Mouse (Mus musculus) urinary bladder, postnatal 36 days (tissue): Measurements from ENCODE around the gene Nacc1.
"Not testable (repeated sequence)": the region's sequence is repeated elsewhere in the genome, so short reads cannot be mapped to it uniquely, and the experiment has no call there.

Experiments
- DNase-seq, 2 experiments: peaks; one replicate each; pipeline ENCODE4 v3.0.0; 2022; ENCODE audit warnings: low spot score in 2 of 2, mixed read lengths in 1 of 2

Nacc1 gene

DNA sequence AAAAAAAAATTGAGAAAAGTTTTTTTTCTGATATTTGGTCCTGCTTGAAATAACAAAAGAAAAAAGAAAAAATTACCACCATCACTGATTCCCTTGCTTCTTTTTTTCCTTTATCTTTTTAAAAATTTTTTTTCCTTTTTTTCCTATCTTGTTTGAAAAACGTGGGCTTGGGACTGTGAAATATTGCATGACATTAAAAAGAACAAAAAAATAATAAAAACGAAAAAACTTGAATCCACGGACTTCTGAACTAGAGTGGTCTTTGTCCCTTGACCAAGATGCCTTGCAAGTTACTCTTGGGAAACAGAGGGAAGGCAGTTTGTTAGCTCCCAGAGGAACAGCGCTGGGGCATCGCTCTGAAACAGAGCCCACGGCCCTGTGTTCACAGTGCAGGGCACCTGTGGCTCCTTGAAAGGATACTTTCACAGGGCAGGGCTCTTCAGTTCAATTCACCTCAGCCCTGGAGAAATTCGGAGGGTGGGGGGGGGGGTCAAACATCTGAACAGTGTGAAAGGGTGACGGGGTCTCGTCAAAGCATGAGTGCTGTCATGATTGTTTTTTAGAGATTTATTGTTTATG, 47.6 kb downstream of the Nacc1 start:
- DNase-seq, result no peak

GRCm38 (mm10) chr8:84639162-84640009, 48.3 kb downstream of the Nacc1 start:
- peak; percentile 89 to 92 for DNase-seq

DNA sequence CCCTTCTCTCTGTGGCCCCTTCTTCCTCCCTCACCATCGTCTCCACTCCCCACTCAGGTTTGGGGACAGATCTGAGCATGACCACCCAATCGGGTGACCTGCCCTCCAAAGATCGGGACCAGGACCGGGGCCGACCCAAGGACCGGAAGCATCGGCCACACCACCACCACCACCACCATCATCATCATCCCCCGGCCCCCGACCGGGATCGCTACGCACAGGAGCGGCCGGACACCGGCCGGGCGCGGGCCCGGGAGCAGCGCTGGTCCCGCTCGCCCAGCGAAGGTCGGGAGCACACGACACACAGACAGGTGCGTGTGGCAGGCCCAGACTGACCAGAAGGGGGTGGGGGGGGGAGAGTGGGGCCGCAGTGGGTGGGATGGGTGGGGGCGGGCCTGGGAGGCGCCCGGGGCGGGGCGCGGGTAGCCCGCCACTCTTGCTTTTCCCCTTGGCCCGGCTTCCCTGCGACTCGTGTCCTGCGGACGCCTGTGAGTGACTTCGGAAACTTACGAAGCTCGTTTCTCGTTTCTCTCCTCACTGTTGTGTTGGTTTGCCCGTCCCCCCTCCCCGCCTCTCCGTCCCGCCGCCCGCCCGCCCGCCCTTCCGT, 49.0 kb downstream of the Nacc1 start:
- DNase-seq, result no peak

DNA sequence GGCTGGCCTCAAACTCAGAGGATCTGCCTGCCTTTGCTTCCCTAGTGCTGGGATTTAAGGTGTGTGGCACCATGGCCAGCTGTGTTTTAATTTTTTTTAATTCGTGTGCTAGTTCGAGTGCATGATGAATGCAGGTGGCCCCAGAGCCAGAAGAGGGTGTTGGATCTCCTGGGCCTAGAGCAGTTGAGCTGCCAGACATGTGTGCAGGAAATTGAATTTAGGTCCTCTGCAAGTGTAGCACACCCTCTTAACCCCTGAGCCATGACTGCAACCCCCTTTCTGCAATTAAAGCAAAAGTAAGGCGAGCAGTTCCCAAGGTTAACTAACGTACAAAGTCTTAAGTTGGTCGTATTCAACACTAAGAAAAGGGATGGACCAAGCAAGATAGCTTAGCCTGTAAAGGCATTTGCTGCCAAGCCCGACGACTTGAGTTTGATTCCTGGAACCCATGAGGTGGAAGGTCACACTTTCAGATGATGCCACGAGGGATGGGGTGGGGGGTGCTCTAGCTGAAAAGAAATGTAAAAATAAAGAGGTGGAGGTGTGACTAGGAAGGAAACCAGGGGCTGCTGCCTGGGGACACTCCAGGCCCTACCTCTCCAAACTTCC, 49.6 kb downstream of the Nacc1 start:
- DNase-seq, result no peak

DNA sequence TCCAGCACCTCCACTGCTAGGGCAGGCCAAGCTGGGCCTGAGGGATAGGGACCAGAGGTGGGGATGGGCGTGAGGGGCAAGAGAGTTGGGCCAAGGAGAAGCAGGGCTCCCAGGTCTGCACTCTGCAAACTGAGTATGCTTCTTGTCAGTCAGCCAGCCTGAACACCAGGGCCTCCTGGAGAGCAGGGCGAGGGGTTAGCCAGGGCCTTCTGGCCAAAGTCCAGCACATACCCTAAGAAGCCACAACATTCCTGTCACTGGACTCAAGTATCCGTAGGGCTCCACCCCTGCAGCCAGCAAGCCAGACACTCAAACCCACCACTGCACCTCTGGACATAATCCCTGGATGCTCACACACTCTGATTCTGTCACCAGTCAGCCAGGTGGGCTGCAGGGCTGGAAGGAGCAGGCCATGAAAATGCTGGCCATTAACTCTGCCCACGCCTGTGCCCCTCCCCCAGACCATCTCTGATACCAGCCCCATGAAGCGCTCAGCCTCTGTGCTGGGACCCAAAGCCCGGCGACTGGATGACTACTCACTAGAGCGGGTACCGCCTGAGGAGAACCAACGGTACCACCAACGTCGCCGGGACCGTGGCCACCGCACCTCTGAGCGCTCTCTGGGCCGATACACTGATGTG, 51.5 kb downstream of the Nacc1 start:
- DNase-seq, result no peak

- DNase-seq, result no peak
Measured at GRCm38 (mm10) chr8:84635397-84636050, 52.1 kb downstream of the Nacc1 start.

DNA sequence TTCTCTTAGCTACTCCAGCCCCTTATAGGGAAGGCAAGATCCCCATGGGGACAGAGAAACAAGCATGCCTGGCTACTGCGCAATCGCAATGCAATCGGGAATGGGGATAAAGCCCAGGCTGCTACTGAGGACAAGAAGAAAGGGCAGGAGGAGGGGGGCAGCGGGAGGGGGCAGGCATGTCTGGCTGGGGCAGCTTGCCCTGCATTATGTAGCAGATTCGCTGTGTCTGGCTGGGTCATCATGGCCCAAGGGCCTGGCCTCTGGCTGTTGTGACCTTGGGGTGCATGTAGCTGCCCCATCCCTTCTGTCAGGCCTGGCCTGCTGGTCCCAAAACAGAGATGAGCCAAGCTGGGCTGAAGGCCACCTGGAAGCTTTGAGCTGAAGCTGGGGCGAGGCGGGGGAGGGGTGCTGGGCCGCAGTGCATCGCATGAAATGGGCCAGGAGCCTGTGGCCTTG, 52.8 kb downstream of the Nacc1 start:
- DNase-seq, result peak in 1 of 2 experiments; percentile 54

DNA sequence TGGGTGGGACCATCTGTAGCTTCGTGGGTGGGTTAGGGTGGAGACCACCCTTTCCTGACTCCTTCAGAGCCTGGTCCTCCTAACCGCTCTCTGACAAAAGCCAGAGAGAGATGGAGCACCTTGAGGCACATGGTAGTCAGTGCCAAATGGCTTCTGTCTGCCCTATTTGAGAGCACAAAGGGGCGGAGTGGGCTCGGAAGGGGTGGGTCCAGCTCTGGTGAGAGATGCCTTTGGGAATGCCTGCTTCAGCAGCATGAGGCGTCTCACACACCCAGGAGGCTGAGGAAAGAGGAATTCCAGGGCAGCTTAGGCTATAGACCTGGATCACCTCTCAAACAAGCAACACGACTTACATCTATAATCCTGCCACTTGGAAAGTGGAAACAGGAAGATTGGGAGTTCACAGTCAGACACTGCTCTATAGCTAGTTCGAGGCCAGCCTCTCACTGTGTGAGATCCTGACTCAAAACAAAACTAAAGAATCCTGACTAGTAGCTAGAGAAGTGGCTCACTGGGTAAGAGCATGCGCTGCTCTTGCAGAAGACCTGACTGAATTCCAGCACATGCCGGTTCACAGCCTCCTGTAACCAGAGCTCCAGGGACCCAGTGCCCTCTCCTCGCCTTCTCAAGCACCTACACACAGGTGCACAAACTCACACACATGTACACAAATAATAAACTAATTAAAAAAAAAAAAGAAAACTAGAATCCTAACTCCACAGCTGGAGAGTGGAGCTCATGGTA, 53.6 kb downstream of the Nacc1 start:
- no peak for DNase-seq

DNA sequence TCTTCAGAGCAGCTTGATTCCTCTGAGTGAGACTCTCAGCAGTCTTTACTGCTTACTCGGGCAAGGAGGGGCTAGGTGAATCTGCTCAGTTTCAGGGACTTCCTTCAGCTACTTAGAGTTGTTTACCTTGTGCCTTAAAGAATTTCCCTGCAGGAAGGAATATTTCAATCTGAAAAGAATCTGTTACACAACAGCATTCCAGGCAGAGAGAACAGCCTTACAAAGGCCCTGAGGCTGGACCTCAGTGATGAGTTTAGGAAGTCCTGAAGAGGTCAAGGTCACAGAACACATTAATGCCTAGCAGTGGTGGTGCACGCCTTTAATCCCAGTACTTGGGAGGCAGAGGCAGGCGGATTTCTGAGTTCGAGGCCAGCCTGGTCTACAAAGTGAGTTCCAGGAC, 55.8 kb downstream of the Nacc1 start:
- DNase-seq, result no peak

- DNase-seq, result no peak
Measured at GRCm38 (mm10) chr8:84630145-84630544, 57.5 kb downstream of the Nacc1 start.

GRCm38 (mm10) chr8:84629586-84629985, 58.1 kb downstream of the Nacc1 start:
- DNase-seq, result no peak

DNA sequence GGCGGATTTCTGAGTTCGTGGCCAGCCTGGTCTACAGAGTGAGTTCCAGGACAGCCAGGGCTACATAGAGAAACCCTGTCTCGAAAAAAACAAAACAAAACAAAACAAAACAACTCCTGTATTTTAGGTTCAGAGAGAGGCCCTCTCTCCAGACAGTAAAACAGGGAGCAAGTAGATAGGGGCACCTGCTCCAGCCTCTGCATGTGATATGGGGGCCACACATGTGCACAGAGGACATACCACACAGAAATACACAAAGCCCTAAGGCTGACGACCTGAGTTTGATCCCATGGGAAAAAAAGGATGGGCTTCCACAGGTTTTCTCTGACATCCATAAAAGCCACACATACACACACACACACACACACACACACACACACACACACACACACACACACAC, 64.2 kb downstream of the Nacc1 start:
- DNase-seq, result not testable (repeated sequence)

GRCm38 (mm10) chr8:84621102-84621625, 66.5 kb downstream of the Nacc1 start:
- no peak for DNase-seq
